Mouse (Mus musculus) heart, embryonic 13.5 days (tissue): Measurements from ENCODE around the gene Specc1. TPM values are rescaled to one million over a fixed set of nuclear protein-coding genes. Genes with fewer than 3 reads are reported as not detected.
A peak's percentile ranks its signal among the peaks of the same experiment; 100 is the strongest.

Source experiments
- ATAC-seq: fragments of 200-750 bp; cut with Nextera tagmentation; 2 replicates; pipeline ENCODE4 v1.8.0; 2017; ENCODE audit warnings: moderate TSS enrichment; ENCODE audit not compliant: insufficient number of reproducible peaks, low FRiP score, low TSS enrichment; ENCODE audit errors: extremely low read depth
- H3K27ac ChIP-seq: fragments of 300-500 bp; sonication (generic); replicated peaks from 2 replicates; pipeline ENCODE4 v1.5.1; 2015; ENCODE audit warnings: moderate library complexity, mild to moderate bottlenecking, inconsistent platforms
- H3K27me3 ChIP-seq: fragments of 300-500 bp; sonication (generic); replicated peaks from 2 replicates; pipeline ENCODE4 v1.6.1; 2015; ENCODE audit warnings: mild to moderate bottlenecking, inconsistent platforms
- H3K36me3 ChIP-seq: fragments of 300-500 bp; sonication (generic); 2 replicates; pipeline ENCODE4 v1.6.1; 2015; ENCODE audit warnings: mild to moderate bottlenecking, inconsistent platforms
- H3K4me1 ChIP-seq: fragments of 300-500 bp; sonication (generic); 2 replicates; pipeline ENCODE4 v1.6.1; 2015; ENCODE audit warnings: inconsistent platforms
- H3K4me2 ChIP-seq: fragments of 300-500 bp; sonication (generic); 2 replicates; pipeline ENCODE4 v1.6.1; 2015; ENCODE audit warnings: inconsistent platforms, mild to moderate bottlenecking, moderate library complexity
- H3K4me3 ChIP-seq: fragments of 300-500 bp; sonication (generic); 2 replicates; pipeline ENCODE4 v1.5.1; 2015; ENCODE audit warnings: moderate library complexity, mild to moderate bottlenecking, inconsistent platforms
- H3K9ac ChIP-seq: fragments of 300-500 bp; sonication (generic); 2 replicates; pipeline ENCODE4 v1.6.1; 2015; ENCODE audit warnings: inconsistent platforms, mild to moderate bottlenecking, moderate library complexity
- H3K9me3 ChIP-seq: fragments of 300-500 bp; sonication (generic); 2 replicates; pipeline ENCODE4 v1.6.1; 2016; ENCODE audit warnings: inconsistent platforms
- WGBS: fragments of 180-500 bp; shearing (Covaris S2); methylation state at CpG from one replicate; pipeline ENCODE4 v1.1.7; 2015; ENCODE audit warnings: mixed read lengths; 5-methylcytosine and 5-hydroxymethylcytosine counted together
- polyA plus RNA-seq: library from polyadenylated mRNA; unstranded; fragments of >200 nt; fragmentation: Nextera tagmentation; extraction: Ambion mirVana; gene quantifications from 2 replicates; pipeline ENCODE4 v1.2.1, GENCODE M21; 2015

Gene Specc1
- polyA plus RNA-seq, 1 experiment from 2014 or later, result 13.1 TPM

GRCm38 (mm10) chr11:62118561-62118960, 162.0 kb downstream of the Specc1 start:
- Histone ChIP-seq H3K9ac (no peak overlapping the region), H3K4me2 (no peak overlapping the region), H3K36me3 (peaks cover 13% of the 10 kb centered on the region), H3K27ac (peak overlapping the region; percentile 29), H3K27me3 (no peaks in the 10 kb centered on the region), H3K4me3 (no peak overlapping the region), H3K9me3 (no peaks in the 10 kb centered on the region), H3K4me1 (peaks cover 21% of the 10 kb centered on the region; the same call in 1 of the 2 replicates)
- 69% methylated on average over 9 of the region's 9 CpGs for WGBS
- ATAC-seq, result no peak

- H3K4me1 ChIP-seq, result peaks cover 21% of the 10 kb centered on the region; the same call in 1 of the 2 replicates
- H3K27ac ChIP-seq, result peak overlapping the region; percentile 78
- no peaks in the 10 kb centered on the region for H3K9me3 ChIP-seq
- 49% methylated on average over 3 of the region's 3 CpGs for WGBS
- no peaks in the 10 kb centered on the region for H3K27me3 ChIP-seq
- H3K4me3 ChIP-seq, result no peak overlapping the region
- peaks cover 13% of the 10 kb centered on the region for H3K36me3 ChIP-seq
- H3K9ac ChIP-seq, result no peak overlapping the region
- ATAC-seq, result no peak
- H3K4me2 ChIP-seq, result no peak overlapping the region
These were observed 163.3 kb downstream of the Specc1 start for GRCm38 (mm10) chr11:62119871-62120270.

- 67% methylated on average over 5 of the region's 5 CpGs for WGBS
- no peak overlapping the region for H3K27ac ChIP-seq
- no peak for ATAC-seq
These were observed 164.8 kb downstream of the Specc1 start for GRCm38 (mm10) chr11:62121365-62121764.

GRCm38 (mm10) chr11:62127692-62128091, 171.1 kb downstream of the Specc1 start:
- H3K36me3 ChIP-seq, result peaks cover 25% of the 10 kb centered on the region
- H3K9ac ChIP-seq, result no peak overlapping the region
- H3K27me3 ChIP-seq, result no peaks in the 10 kb centered on the region
- H3K4me3 ChIP-seq, result no peak overlapping the region
- H3K4me2 ChIP-seq, result no peak overlapping the region
- WGBS, result 36% methylated on average over 3 of the region's 3 CpGs
- no peaks in the 10 kb centered on the region for H3K9me3 ChIP-seq
- no peak for ATAC-seq
- no peak overlapping the region for H3K27ac ChIP-seq
- peaks cover 13% of the 10 kb centered on the region for H3K4me1 ChIP-seq

More at GRCm38 (mm10) chr11:62121365-62121764, 164.8 kb downstream of the Specc1 start:
- no peaks in the 10 kb centered on the region for H3K9me3 ChIP-seq
- H3K4me1 ChIP-seq, result peaks cover 21% of the 10 kb centered on the region; the same call in 1 of the 2 replicates
- peaks cover 13% of the 10 kb centered on the region for H3K36me3 ChIP-seq
- no peaks in the 10 kb centered on the region for H3K27me3 ChIP-seq
- no peak overlapping the region for H3K9ac ChIP-seq
- no peak overlapping the region for H3K4me3 ChIP-seq
- H3K4me2 ChIP-seq, result no peak overlapping the region

GRCm38 (mm10) chr11:62128197-62128596, 171.6 kb downstream of the Specc1 start:
- ATAC-seq, result no peak
- no peak overlapping the region for H3K4me3 ChIP-seq
- no peaks in the 10 kb centered on the region for H3K27me3 ChIP-seq
- no peak overlapping the region for H3K9ac ChIP-seq
- no peak overlapping the region for H3K27ac ChIP-seq
- no peaks in the 10 kb centered on the region for H3K9me3 ChIP-seq
- 79% methylated on average over 8 of the region's 8 CpGs for WGBS
- peaks cover 30% of the 10 kb centered on the region for H3K36me3 ChIP-seq
- H3K4me1 ChIP-seq, result peaks cover 13% of the 10 kb centered on the region
- H3K4me2 ChIP-seq, result no peak overlapping the region

GRCm38 (mm10) chr11:62130191-62130590, 173.6 kb downstream of the Specc1 start:
- Histone ChIP-seq H3K4me2 (no peak overlapping the region), H3K27ac (peak overlapping the region; percentile 6; the same call in 1 of the 2 replicates), H3K4me3 (no peak overlapping the region), H3K36me3 (peaks cover 39% of the 10 kb centered on the region), H3K27me3 (no peaks in the 10 kb centered on the region), H3K9ac (0 out of 2 replicates have a peak overlapping the region, but pooled peaks have one; percentile 0), H3K4me1 (peaks cover 13% of the 10 kb centered on the region), H3K9me3 (no peaks in the 10 kb centered on the region)
- WGBS, result 45% methylated on average over 3 of the region's 3 CpGs
- no peak for ATAC-seq

GRCm38 (mm10) chr11:62130685-62131295, 174.2 kb downstream of the Specc1 start:
- Histone ChIP-seq H3K9me3 (no peaks in the 10 kb centered on the region), H3K4me2 (no peak overlapping the region), H3K4me1 (peaks cover 13% of the 10 kb centered on the region), H3K27me3 (no peaks in the 10 kb centered on the region), H3K4me3 (no peak overlapping the region), H3K36me3 (peaks cover 43% of the 10 kb centered on the region), H3K27ac (no peak overlapping the region), H3K9ac (no peak overlapping the region)
- 54% methylated on average over 2 of the region's 2 CpGs for WGBS
- no peak for ATAC-seq

- H3K4me2 ChIP-seq, result no peak overlapping the region
- H3K4me1 ChIP-seq, result peaks cover 13% of the 10 kb centered on the region
- H3K36me3 ChIP-seq, result peaks cover 43% of the 10 kb centered on the region
- no peaks in the 10 kb centered on the region for H3K27me3 ChIP-seq
- WGBS, result 77% methylated on average over 4 of the region's 4 CpGs
- ATAC-seq, result no peak
- no peaks in the 10 kb centered on the region for H3K9me3 ChIP-seq
- H3K4me3 ChIP-seq, result no peak overlapping the region
- H3K9ac ChIP-seq, result no peak overlapping the region
- no peak overlapping the region for H3K27ac ChIP-seq
These were observed 175.0 kb downstream of the Specc1 start for GRCm38 (mm10) chr11:62131601-62132000.

- peaks cover 41% of the 10 kb centered on the region for H3K36me3 ChIP-seq
- H3K4me3 ChIP-seq, result no peak overlapping the region
- no peaks in the 10 kb centered on the region for H3K9me3 ChIP-seq
- H3K9ac ChIP-seq, result no peak overlapping the region
- H3K4me1 ChIP-seq, result peaks cover 13% of the 10 kb centered on the region
- H3K4me2 ChIP-seq, result no peak overlapping the region
- WGBS, result 82% methylated on average over 2 of the region's 2 CpGs
- no peak overlapping the region for H3K27ac ChIP-seq
- no peak for ATAC-seq
- H3K27me3 ChIP-seq, result no peaks in the 10 kb centered on the region
These were observed 177.6 kb downstream of the Specc1 start for GRCm38 (mm10) chr11:62134191-62134590.

- Histone ChIP-seq H3K4me2 (no peak overlapping the region), H3K27ac (0 out of 2 replicates have a peak overlapping the region, but pooled peaks have one; percentile 5), H3K27me3 (no peaks in the 10 kb centered on the region), H3K9me3 (no peaks in the 10 kb centered on the region), H3K4me3 (no peak overlapping the region), H3K36me3 (peaks cover 26% of the 10 kb centered on the region), H3K9ac (no peak overlapping the region), H3K4me1 (peaks cover 11% of the 10 kb centered on the region)
- ATAC-seq, result no peak
- 60% methylated on average over 7 of the region's 7 CpGs for WGBS
These were observed 188.9 kb downstream of the Specc1 start for GRCm38 (mm10) chr11:62145216-62146110.

- Histone ChIP-seq H3K9ac (no peak overlapping the region), H3K4me3 (no peak overlapping the region), H3K27me3 (no peaks in the 10 kb centered on the region), H3K4me1 (peaks cover 11% of the 10 kb centered on the region), H3K27ac (no peak overlapping the region), H3K4me2 (no peak overlapping the region), H3K36me3 (peaks cover 27% of the 10 kb centered on the region), H3K9me3 (no peaks in the 10 kb centered on the region)
- 50% methylated on average over 1 of the region's 1 CpGs for WGBS
- no peak for ATAC-seq
These were observed 190.1 kb downstream of the Specc1 start for GRCm38 (mm10) chr11:62146661-62147060.
